Mouse (Mus musculus) stomach, embryonic 15.5 days (tissue): ENCODE results near the gene Trnau1ap. TPM values are rescaled to one million over a fixed set of nuclear protein-coding genes. Genes with fewer than 3 reads are reported as not detected.
A peak's percentile ranks its signal among the peaks of the same experiment; 100 is the strongest.

ENCODE experiments used
- ATAC-seq: fragments of 200-750 bp; cut with Nextera tagmentation; 2 replicates; pipeline ENCODE4 v1.8.0; 2017; ENCODE audit warnings: low read depth, moderate number of reproducible peaks, moderate TSS enrichment; ENCODE audit not compliant: insufficient read depth, low FRiP score
- H3K27ac ChIP-seq: fragments of 300-500 bp; sonication (generic); 2 replicates; pipeline ENCODE4 v1.5.1; 2015; ENCODE audit warnings: mild to moderate bottlenecking, inconsistent platforms
- H3K27me3 ChIP-seq: fragments of 300-500 bp; sonication (generic); replicated peaks from 2 replicates; pipeline ENCODE4 v1.6.1; 2015; ENCODE audit warnings: inconsistent platforms
- H3K36me3 ChIP-seq: fragments of 300-500 bp; sonication (generic); 2 replicates; pipeline ENCODE4 v1.6.1; 2015; ENCODE audit warnings: inconsistent platforms
- H3K4me1 ChIP-seq: fragments of 300-500 bp; sonication (generic); 2 replicates; pipeline ENCODE4 v1.6.1; 2015; ENCODE audit warnings: inconsistent platforms
- H3K4me2 ChIP-seq: fragments of 300-500 bp; sonication (generic); 2 replicates; pipeline ENCODE4 v1.6.1; 2015; ENCODE audit warnings: mild to moderate bottlenecking, inconsistent platforms
- H3K4me3 ChIP-seq: fragments of 300-500 bp; sonication (generic); replicated peaks from 2 replicates; pipeline ENCODE4 v1.5.1; 2015; ENCODE audit warnings: inconsistent platforms
- H3K9ac ChIP-seq: fragments of 300-500 bp; sonication (generic); 2 replicates; pipeline ENCODE4 v1.6.1; 2015; ENCODE audit warnings: inconsistent platforms
- H3K9me3 ChIP-seq: fragments of 300-500 bp; sonication (generic); 2 replicates; pipeline ENCODE4 v1.6.1; 2016; ENCODE audit warnings: inconsistent platforms
- WGBS: fragments of 180-500 bp; shearing (Covaris S2); methylation state at CpG from one replicate; pipeline ENCODE4 v1.1.7; 2015; 5-methylcytosine and 5-hydroxymethylcytosine counted together
- polyA plus RNA-seq: library from polyadenylated mRNA; unstranded; fragments of >200 nt; fragmentation: Nextera tagmentation; extraction: Ambion mirVana; gene quantifications from 2 replicates; pipeline ENCODE4 v1.2.1, GENCODE M21; 2015

Trnau1ap gene
- polyA plus RNA-seq, 1 experiment from 2014 or later = 67.4 TPM

DNA sequence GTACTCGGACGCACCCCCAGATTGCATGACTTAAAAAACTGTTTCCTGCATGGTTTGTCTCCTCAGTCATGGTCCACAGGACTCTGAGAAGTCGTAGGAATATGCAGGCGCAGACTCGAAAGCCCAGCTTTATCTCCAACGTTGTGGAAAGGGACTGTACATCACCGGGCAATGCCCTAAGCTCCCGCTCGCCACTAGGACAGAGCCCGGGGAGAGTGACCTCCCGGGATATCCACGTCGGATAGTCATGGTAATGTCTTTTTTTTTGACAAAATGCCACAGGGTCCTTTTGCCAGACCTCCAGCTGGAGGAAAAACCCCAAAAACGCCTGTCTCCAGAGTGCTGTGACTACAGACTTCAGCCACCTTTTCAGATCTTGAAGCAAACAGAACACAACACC is 23.4 kb upstream of the Trnau1ap start:
- peak overlapping the region; percentile 92 for H3K27ac ChIP-seq
- H3K4me2 ChIP-seq = peak overlapping the region; percentile 50
- H3K9ac ChIP-seq = peak overlapping the region; percentile 98
- 0 out of 2 replicates have a peak, but pooled peaks cover 10% of the 10 kb centered on the region for H3K4me1 ChIP-seq
- 0% methylated on average over 14 of the region's 14 CpGs for WGBS
- H3K9me3 ChIP-seq = no peaks in the 10 kb centered on the region
- no peaks in the 10 kb centered on the region for H3K27me3 ChIP-seq
- peak overlapping the region; percentile 75 for H3K4me3 ChIP-seq
- no peak for ATAC-seq
- peaks cover 10% of the 10 kb centered on the region for H3K36me3 ChIP-seq

DNA sequence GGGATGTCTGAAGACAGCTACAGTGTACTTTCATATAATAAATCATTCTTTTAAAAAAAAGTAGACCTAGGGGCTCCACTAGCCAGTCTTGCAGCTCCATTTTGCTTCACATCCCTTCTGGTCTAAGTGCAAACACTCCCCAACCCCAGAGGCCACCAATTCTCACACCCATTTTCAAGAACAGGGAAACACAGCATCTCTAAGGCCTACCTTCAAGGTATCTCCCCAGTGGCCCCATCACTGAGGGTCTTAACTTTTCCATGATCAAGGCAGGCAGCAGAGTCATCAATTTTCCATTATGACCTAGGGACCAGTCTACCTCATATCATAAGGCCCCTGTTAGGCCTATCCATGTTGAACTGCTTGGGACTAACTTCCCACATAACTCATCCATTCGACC is 22.1 kb upstream of the Trnau1ap start:
- Histone ChIP-seq H3K4me1 (0 out of 2 replicates have a peak, but pooled peaks cover 10% of the 10 kb centered on the region), H3K36me3 (peaks cover 5% of the 10 kb centered on the region), H3K9ac (no peak overlapping the region), H3K27me3 (no peaks in the 10 kb centered on the region), H3K4me3 (peak overlapping the region; percentile 75; the same call in 1 of the 2 replicates), H3K27ac (peak overlapping the region; percentile 1; the same call in 1 of the 2 replicates), H3K9me3 (no peaks in the 10 kb centered on the region), H3K4me2 (peak overlapping the region; percentile 50)
- WGBS = 26% methylated on average over 1 of the region's 1 CpGs
- ATAC-seq = no peak

DNA sequence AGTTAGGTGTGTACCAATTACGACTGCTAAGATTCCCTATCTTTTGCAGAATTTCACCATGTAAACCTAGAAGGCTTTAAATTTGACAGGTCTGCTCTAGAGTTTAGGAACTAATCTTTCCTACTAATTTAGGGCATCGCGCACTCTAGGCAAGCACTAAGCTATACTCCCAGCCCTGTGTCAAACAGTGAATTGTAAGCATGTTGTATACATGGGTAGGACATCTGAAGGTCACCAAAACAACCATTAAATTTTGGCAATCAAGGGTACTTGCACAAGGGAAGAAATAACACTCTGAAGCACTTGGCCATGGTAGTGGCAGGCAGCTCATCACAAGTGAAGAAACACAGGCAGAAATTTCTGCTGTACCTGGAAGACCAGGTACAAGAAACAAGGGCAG is 21.5 kb upstream of the Trnau1ap start:
- Histone ChIP-seq H3K27ac (0 out of 2 replicates have a peak overlapping the region, but pooled peaks have one; percentile 1), H3K4me1 (0 out of 2 replicates have a peak, but pooled peaks cover 10% of the 10 kb centered on the region), H3K4me3 (no peak overlapping the region), H3K27me3 (no peaks in the 10 kb centered on the region), H3K9me3 (no peaks in the 10 kb centered on the region), H3K4me2 (no peak overlapping the region), H3K36me3 (peaks cover 5% of the 10 kb centered on the region), H3K9ac (no peak overlapping the region)
- ATAC-seq = no peak
- WGBS = 67% methylated on average over 3 of the region's 3 CpGs

DNA sequence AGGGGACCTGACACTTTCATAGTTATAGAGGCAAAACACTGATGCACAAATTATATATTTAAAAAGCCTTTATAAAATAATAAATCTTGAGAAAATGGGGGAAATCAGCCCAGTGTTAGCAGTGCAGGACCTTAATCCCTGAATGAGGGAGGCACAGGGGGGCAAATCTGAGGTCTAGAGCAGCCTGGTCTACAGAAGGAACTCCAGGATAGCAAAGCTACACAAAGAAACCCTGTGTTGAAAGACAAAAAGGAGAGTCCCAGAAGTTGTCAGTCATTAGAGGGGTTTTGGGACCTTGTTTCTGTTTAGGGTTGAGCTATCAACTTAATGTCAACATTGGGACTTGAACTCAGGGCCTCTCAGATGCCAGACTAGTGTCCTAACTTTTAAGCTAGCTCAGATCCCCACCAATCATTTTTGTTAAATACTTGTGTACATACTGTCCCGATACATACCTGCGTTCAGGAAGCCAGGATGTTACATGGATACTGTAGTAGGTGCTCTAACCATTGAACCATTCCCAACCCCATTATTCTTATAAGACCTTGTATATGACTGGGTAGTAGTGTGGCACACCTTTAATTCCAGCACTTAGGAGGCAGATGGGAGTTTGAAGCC is 20.9 kb upstream of the Trnau1ap start:
- Histone ChIP-seq H3K9me3 (no peaks in the 10 kb centered on the region), H3K27ac (no peak overlapping the region), H3K4me2 (no peak overlapping the region), H3K27me3 (no peaks in the 10 kb centered on the region), H3K9ac (no peak overlapping the region), H3K36me3 (peaks cover 5% of the 10 kb centered on the region), H3K4me3 (no peak overlapping the region), H3K4me1 (0 out of 2 replicates have a peak, but pooled peaks cover 10% of the 10 kb centered on the region)
- no peak for ATAC-seq
- 54% methylated on average over 2 of the region's 2 CpGs for WGBS

DNA sequence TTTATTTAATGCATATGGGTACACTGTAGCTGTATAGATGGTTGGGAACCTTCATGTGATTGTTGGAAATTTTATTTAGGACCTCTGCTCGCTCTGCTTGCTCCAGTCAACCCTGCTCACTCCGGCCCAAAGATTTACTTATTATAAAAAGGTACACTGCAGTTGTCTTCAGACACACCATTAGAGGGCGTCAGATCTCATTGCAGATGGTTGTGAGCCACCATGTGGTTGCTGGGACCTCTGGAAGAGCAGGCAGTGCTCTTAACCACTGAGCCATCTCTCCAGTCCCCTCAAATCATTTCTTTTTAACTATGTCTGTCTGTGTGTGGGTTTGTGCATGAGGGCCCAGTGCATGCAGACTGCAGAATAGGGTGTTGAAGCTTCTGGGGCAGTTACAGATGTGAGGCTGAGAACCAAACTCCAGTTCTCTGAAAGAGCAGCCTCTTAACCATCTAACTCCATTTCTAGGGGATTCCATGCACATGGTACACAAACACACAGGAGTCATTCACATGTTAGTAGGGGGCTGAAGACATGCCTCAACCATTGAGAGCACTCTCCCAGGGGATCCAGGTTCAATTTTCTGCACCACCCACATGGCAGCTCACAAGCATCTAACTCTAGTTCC is 20.3 kb upstream of the Trnau1ap start:
- Histone ChIP-seq H3K4me1 (peaks cover 13% of the 10 kb centered on the region; the same call in 1 of the 2 replicates), H3K36me3 (peaks cover 5% of the 10 kb centered on the region), H3K9me3 (no peaks in the 10 kb centered on the region), H3K27ac (no peak overlapping the region), H3K4me2 (no peak overlapping the region), H3K27me3 (no peaks in the 10 kb centered on the region), H3K9ac (no peak overlapping the region), H3K4me3 (no peak overlapping the region)
- 56% methylated on average over 3 of the region's 3 CpGs for WGBS
- ATAC-seq = no peak

DNA sequence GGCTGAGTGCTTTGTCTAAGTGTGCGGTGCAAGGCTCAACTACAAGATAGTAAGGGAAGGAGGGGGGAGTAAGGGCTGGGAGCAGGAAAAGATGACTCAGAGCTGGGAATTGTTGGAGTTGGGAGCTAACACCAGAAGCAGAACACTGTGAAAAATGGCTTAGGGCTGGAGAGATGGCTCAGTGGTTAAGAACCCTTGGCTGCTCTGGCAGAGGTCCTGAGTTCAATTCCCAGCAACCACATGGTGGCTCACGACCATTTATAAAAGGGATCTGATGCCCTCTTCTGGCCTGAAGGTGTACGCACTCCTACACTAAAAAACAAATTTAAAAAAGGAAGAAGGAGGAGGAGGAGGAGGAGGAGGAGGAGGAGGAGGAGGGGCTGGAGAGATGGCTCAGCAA is 17.3 kb upstream of the Trnau1ap start:
- H3K9me3 ChIP-seq = no peaks in the 10 kb centered on the region
- WGBS = 57% methylated on average over 3 of the region's 3 CpGs
- no peak overlapping the region for H3K4me2 ChIP-seq
- no peak overlapping the region for H3K4me3 ChIP-seq
- peaks cover 4% of the 10 kb centered on the region for H3K36me3 ChIP-seq
- H3K4me1 ChIP-seq = peaks cover 20% of the 10 kb centered on the region
- ATAC-seq = no peak
- no peaks in the 10 kb centered on the region for H3K27me3 ChIP-seq
- no peak overlapping the region for H3K27ac ChIP-seq
- no peak overlapping the region for H3K9ac ChIP-seq

DNA sequence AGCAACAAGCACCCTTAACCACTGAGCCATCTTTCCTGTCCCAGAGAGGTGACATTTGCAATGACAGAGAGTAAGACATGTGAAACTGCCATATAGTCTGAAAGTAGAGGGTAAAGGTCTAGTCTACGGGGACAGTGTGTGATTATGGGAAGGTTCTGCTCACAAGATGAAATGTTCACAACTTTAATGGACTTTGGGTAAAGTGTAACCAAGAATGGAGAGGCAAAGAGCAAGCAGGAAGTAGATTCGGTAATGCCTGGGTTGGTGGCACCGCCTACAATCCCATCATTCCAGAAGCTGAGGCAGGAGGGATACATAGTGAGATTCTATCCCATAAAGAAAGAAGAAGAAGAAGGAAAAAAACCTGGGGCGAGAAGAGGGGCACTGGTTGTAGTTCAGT is 16.9 kb upstream of the Trnau1ap start:
- Histone ChIP-seq H3K4me3 (no peak overlapping the region), H3K36me3 (0 out of 2 replicates have a peak, but pooled peaks cover under 1% of the 10 kb centered on the region), H3K4me1 (peaks cover 16% of the 10 kb centered on the region), H3K27me3 (no peaks in the 10 kb centered on the region), H3K4me2 (no peak overlapping the region), H3K9me3 (no peaks in the 10 kb centered on the region), H3K27ac (no peak overlapping the region; the same call in 1 of the 2 replicates), H3K9ac (no peak overlapping the region)
- WGBS = 77% methylated on average over 4 of the region's 4 CpGs
- ATAC-seq = no peak

DNA sequence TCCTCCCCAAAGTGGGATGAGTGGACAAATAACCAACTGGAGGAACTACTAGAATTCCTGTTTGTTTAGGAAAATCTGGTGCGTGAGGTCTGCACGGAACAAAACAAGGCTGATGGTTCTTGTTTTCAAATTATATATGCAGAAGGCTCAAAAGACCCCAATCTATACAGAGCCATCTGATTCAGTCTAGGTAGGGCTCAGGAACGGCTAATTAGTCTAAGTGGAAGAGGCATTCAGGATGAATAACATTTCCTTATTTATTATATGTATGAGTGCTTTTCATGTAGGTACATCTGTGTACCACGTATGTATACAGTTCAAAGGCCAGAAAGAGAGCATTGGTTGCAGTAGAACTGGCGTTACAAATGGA is 16.5 kb upstream of the Trnau1ap start:
- H3K27ac ChIP-seq = 0 out of 2 replicates have a peak overlapping the region, but pooled peaks have one; percentile 28
- no peak for ATAC-seq

DNA sequence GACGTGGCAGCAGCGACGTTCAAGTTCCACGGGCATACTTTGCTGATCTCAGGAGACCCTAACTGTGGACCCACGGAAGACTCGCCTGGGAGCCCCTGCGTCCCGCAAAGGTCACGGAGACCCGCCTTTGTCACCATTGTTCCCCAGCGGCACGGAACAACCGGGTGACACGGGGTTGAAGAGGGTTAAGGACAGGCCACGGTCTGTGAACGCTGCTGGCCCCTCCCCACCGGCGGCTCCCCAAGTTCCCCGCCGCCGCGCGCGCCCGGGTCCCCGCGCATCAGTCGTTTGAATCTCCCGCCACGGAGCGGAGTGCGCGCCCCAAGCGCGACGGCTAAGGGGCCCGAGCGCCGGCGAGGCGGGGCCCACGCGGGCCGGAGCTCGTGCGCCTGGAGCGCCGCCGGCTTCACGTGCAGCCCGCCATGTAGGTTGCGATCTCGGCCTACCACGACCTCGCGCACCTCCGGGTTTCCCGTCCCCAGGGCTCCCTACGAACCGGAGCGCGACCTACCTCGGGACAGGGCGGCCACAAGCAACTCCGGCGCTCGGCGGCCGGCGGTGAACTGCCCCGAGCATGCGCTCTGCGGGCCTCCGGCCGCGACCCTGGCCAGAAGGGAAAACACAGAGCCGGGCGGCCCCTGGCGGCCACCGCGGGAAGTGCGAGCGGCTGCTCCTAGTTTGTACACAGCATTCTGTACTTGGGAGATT is 16.0 kb upstream of the Trnau1ap start:
- peak; percentile 88 for ATAC-seq
- WGBS = under 1% methylated on average over 81 of the region's 83 CpGs
- H3K9me3 ChIP-seq = no peaks in the 10 kb centered on the region
- peak overlapping the region; percentile 92 for H3K4me2 ChIP-seq
- H3K4me1 ChIP-seq = peaks cover 15% of the 10 kb centered on the region
- H3K4me3 ChIP-seq = peak overlapping the region; percentile 87
- H3K27me3 ChIP-seq = no peaks in the 10 kb centered on the region
- H3K27ac ChIP-seq = peak overlapping the region; percentile 75
- no peaks in the 10 kb centered on the region for H3K36me3 ChIP-seq
- peak overlapping the region; percentile 73 for H3K9ac ChIP-seq

More for the DNA sequence above, 16.5 kb upstream of the Trnau1ap start:
- Histone ChIP-seq H3K27me3 (no peaks in the 10 kb centered on the region), H3K4me3 (peak overlapping the region; percentile 87), H3K4me1 (peaks cover 15% of the 10 kb centered on the region), H3K4me2 (peak overlapping the region; percentile 92; the same call in 1 of the 2 replicates), H3K36me3 (no peaks in the 10 kb centered on the region), H3K9ac (no peak overlapping the region), H3K9me3 (no peaks in the 10 kb centered on the region)
- 43% methylated on average over 5 of the region's 5 CpGs for WGBS

DNA sequence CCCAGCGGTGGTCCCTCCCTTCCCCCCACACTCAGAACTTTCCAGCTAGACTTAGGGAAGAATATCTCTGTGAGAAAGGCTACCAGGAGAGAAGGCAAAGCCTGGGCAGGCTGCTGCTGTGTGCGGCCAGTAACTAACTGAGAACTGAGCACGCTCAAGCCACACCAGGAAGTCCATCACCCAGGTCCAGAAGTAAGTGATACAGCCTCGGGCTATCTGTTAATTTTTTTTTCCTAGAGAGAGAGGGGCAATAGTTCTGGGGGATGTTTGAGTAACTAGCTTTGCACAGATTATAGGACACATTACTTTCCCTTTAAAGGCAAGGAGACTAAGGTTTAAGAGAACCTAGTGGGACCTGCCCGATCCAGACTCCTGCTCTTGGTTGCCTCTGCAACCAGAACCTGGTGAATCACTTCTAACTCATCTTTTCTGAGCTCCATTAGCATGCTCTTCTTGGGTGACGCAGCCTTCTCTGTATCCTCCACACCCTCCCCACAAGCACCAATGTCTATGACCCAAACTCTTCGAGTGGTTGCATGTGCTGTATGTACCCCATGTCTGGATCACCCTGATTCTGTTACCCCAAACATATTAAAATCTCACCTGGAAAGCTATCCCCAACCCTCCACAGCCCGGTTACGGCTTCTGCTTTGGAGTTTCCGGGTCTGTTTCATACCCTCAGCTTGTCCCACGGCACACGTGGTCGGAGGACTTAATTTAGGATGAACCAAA is 15.2 kb upstream of the Trnau1ap start:
- peak overlapping the region; percentile 73 for H3K9ac ChIP-seq
- peaks cover 2% of the 10 kb centered on the region; the same call in 1 of the 2 replicates for H3K36me3 ChIP-seq
- 5% methylated on average over 13 of the region's 13 CpGs for WGBS
- H3K4me2 ChIP-seq = peak overlapping the region; percentile 92
- H3K27me3 ChIP-seq = no peaks in the 10 kb centered on the region
- H3K9me3 ChIP-seq = no peaks in the 10 kb centered on the region
- ATAC-seq = peak; percentile 7; the same call in 1 of the 2 replicates
- H3K4me1 ChIP-seq = peaks cover 15% of the 10 kb centered on the region
- H3K4me3 ChIP-seq = peak overlapping the region; percentile 87
- 0 out of 2 replicates have a peak overlapping the region, but pooled peaks have one; percentile 75 for H3K27ac ChIP-seq

DNA sequence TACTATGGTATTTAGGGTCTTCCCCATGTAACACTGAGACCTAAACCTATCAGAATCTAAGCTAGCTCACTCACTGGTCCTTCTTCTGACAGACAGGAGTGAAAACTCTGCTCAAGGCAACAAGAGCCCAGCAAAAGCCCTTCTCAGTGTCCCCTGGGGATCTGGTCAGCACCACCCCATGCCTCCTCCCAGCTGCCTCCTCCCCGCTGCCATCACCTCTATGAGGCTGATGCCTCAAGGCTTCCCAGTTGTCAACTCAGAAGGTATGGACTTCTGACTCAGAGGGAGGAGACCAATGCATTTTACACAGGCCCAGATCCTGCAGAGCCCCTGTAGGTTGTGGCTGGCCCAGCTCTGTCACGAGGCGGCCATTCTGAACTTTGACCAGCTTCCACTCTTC is 12.1 kb upstream of the Trnau1ap start:
- Histone ChIP-seq H3K27me3 (no peaks in the 10 kb centered on the region), H3K9me3 (no peaks in the 10 kb centered on the region), H3K9ac (no peak overlapping the region), H3K4me3 (no peak overlapping the region), H3K4me2 (no peak overlapping the region), H3K27ac (no peak overlapping the region), H3K36me3 (peaks cover 26% of the 10 kb centered on the region), H3K4me1 (peaks cover 15% of the 10 kb centered on the region)
- no peak for ATAC-seq
- WGBS = 89% methylated on average over 3 of the region's 3 CpGs
